Mouse (Mus musculus): Measurements from ENCODE around the gene Hand2. TPM values are rescaled to one million over a fixed set of nuclear protein-coding genes. Genes with fewer than 3 reads are reported as not detected.
A peak's percentile ranks its signal among the peaks of the same experiment; 100 is the strongest.

Hand2 gene
- total RNA-seq, 2 experiments from 2014 or later: not detected

DNA sequence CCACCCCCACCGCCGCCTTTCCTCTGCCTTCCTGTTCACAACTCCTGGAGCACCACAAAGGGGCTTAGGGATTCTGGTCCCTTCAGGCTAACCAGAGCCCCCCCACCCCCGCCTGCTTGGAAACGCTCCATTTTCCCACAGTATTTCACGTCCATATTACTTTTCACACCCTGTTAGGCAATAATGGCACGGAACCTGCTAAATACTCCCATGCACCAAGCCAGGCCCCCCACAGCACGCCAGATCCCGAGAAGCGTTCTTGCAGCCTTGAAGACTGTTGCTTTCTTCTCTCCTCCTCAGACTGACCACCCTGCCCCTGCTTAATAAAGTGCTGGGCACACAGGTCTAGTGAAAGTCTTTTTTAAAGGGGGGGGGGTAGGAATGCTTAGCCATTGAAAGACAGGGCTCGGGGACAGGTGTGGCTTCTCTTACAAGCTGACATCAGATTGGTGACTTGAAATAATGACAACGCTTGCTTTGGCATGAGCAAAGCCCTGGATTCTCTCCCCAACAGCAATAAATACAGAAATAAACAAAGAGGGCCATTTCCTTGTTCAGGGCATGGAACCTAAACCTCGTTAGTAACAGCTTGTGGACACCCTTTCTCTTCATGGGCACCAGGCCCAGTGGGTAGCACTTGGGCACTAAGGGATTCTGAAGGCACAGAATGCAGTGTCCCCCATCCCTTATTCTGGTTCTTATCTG lies 21.8 kb downstream of the Hand2 start:
- DNase-seq (ENCODE audit: low spot score): no peak

GRCm38 (mm10) chr8:57343731-57344315 lies 23.0 kb downstream of the Hand2 start:
- DNase-seq (ENCODE audit: low spot score): no peak

GRCm38 (mm10) chr8:57344956-57345870 lies 24.4 kb downstream of the Hand2 start:
- DNase-seq (ENCODE audit: low spot score): no peak

DNA sequence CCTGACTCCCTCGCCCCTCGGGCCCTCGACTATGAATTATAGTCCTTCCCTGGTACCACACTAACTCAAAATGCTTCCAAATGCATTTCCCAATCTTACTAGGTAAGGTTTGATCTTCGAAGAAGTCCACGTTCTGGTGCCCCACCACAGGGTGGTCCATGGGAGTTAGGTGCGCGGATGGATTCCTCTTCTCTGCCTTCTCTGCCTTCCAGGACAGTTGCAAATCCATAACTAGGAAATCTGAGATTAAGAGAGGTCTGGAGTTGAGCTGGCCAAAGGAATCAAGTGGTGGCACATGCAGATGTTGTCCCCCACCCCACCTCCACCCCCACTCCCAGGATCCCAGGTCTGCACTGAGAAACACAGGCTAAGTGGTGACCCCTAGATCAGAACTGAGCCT lies 25.6 kb downstream of the Hand2 start:
- no peak for DNase-seq (ENCODE audit: low spot score)

DNA sequence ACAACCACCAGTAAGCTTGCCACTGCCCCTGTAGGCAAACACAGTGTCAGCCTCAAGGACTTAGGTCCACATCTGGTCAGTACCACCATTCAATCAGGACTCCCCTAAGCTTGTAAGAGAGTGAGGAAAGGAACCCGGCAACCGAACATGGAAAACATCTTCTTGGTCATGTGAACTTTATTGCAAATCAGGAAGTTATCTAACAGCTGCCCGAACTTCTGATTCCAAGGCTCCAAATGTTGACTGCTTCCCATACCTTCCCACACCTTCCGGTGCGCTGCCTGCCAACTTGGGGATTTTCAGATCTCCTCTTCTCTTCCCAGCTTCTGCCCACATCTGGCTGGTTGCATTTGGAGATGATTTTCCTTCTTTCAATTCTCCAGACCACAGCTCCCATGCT lies 26.4 kb downstream of the Hand2 start:
- DNase-seq (ENCODE audit: low spot score): no peak

- no peak for DNase-seq (ENCODE audit: low spot score)
Observed at GRCm38 (mm10) chr8:57348251-57348650, 27.5 kb downstream of the Hand2 start.

DNA sequence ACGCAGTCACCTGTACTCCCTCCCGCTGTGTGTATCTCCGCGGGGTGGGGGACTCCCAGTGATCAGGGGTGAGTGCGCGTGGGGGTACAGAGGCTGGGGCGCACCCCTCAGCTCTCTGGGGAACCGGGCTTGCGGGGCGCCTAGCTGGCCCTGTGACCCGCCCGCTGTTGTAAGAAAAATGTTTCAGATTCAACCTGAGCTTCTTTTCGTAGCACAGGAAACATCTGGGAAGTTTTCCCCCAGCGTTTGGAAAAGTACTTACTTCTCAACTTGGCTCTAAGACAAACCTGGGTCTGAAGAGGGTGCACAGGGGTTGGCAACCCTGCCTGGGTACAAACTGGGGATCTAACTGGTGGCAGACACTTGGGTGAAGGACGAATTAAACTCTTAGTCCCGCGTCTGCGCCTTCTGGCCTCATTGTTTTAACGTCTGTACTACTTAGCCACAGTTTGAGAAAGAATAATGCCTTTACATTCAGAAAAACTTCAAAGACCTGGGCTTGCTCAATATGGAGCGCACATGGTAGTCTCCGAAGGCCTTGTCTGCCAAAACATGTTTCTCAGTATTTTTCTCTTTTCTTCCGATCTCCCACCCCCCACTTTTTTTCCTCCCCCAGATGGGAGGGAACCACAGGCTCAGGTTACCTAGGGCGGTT lies 28.2 kb downstream of the Hand2 start:
- no peak for DNase-seq (ENCODE audit: low spot score)

- DNase-seq (ENCODE audit: low spot score): no peak
Observed at GRCm38 (mm10) chr8:57351861-57352260, 31.1 kb downstream of the Hand2 start.

DNA sequence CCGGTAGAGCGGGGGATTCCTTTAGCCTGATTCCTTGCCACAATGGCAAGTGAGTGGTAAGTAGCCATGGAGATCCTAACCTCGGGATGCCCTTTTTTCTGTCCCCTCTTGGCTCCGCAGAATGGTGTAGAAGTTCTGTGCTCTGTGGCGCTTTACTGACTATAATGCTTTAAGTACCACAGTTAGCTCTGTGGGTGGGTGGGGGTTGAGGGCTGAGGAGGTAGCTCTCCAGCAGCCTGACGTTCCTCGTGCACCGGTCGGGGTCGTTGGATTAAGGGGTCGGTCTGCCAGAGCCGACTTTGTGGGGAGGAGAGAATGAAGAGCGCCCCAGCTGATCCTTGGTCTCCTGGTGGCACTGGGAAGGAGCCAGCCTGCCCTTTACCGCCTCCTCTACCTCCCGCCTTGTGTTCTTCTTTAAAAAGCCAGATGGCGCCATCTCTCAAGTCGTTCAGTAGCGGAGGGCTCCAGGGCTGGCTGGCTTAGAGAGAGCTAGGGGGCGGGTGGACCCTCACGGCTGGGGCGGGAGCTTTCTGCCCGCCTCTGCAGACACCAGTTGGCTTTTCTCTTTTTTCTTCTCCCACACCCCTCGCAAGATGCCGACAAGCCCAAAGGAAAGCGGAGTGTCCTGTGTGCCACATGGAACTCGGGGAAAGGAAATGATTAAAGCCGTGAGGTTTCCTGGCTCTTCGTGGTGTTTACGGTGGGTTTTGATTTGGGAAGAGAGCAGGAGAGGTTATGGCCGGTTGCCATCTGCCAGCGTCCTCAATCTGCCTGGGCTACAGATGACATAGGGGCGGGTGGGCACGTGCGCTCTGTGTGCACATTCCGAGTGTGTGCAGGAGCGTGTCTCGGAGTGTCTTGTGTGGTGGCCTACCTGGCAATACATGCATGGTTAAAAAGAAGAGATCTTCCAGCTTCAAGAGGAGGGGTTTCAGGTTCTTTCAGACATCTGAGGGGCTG lies 32.8 kb downstream of the Hand2 start:
- DNase-seq (ENCODE audit: low spot score): no peak

DNA sequence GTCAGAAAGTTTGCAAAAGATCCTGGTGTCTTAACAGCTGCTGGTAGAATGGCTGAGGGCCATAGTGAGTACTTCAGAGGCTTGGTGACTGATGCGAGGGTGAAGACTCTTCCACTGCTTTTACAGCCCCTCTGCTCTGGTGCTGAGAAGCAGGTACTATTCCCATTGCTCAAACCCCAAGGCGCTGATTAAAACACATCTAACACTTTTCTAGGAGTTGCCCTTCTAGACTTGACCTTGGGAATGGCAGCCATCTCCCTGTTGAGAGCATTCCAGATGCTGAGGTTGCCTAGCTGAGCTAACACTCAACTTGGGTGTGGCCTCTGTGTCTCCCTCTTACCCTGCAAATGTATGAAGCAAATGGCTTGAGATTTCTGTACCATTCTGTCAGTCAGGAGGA lies 34.1 kb downstream of the Hand2 start:
- no peak for DNase-seq (ENCODE audit: low spot score)

- DNase-seq (ENCODE audit: low spot score): no peak
Observed at GRCm38 (mm10) chr8:57356529-57357325, 35.9 kb downstream of the Hand2 start.

DNA sequence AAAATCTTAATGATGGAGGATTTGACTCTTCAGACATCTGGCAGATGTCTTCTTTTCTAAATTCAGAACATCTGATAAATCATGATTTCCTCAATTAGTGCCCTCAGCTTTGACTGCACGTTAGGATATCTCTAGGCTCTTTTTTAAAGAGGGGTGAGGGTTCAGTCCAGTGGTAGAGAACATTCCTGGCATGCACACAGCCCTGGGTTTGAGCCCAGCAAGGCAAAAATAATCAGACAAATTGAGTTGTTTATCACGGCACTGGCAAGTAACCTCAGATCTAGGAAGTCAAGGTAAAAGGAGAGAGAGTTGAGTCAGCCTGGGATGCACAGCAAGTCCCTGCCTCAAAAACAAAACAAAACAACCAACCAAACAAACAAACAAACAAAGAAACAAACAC lies 39.7 kb downstream of the Hand2 start:
- no peak for DNase-seq (ENCODE audit: low spot score)

- peak; percentile 21 for DNase-seq (ENCODE audit: low spot score)
Observed at GRCm38 (mm10) chr8:57361003-57361805, 40.4 kb downstream of the Hand2 start.

DNA sequence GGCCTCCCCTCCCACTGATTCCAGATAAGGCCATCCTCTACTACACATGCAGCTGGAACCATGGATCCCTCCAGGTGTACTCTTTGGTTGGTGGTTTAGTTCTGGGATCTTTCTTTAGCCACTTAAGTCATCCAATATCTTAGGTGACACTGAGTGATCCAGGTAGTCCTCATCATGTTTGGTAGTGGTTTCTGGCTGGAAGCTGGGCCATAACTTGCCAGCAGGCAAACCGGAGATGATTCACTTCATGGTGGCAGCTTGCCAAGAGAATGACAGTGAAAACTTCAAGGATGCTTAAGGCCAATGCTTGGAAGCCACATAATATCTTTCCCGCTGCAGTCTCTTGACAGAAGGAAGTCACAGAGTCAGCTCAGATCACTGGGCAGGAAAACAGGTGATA lies 42.1 kb downstream of the Hand2 start:
- no peak for DNase-seq (ENCODE audit: low spot score)

- no peak for DNase-seq (ENCODE audit: low spot score)
Observed at GRCm38 (mm10) chr8:57374044-57374443, 53.3 kb downstream of the Hand2 start.

Measured in gastrocnemius, adult 18-20 months (tissue).